Mouse (Mus musculus) intestine, embryonic 15.5 days (tissue): ENCODE measurements around the gene Lrrtm3. TPM values are rescaled to one million over a fixed set of nuclear protein-coding genes. Genes with fewer than 3 reads are reported as not detected.
A peak's percentile ranks its signal among the peaks of the same experiment; 100 is the strongest.

Source experiments
- ATAC-seq: fragments of 200-750 bp; cut with Nextera tagmentation; 2 replicates; pipeline ENCODE4 v1.8.0; 2017; ENCODE audit warnings: moderate TSS enrichment, moderate library complexity
- H3K27ac ChIP-seq: fragments of 300-500 bp; sonication (generic); 2 replicates; pipeline ENCODE4 v1.5.1; 2015; ENCODE audit warnings: mild to moderate bottlenecking, inconsistent platforms
- H3K27me3 ChIP-seq: fragments of 300-500 bp; sonication (generic); replicated peaks from 2 replicates; pipeline ENCODE4 v1.6.1; 2015; ENCODE audit warnings: inconsistent platforms
- H3K36me3 ChIP-seq: fragments of 300-500 bp; sonication (generic); 2 replicates; pipeline ENCODE4 v1.6.1; 2015; ENCODE audit warnings: inconsistent platforms
- H3K4me1 ChIP-seq: fragments of 300-500 bp; sonication (generic); replicated peaks from 2 replicates; pipeline ENCODE4 v1.6.1; 2015; ENCODE audit warnings: inconsistent platforms
- H3K4me2 ChIP-seq: fragments of 300-500 bp; sonication (generic); replicated peaks from 2 replicates; pipeline ENCODE4 v1.6.1; 2015; ENCODE audit warnings: mild to moderate bottlenecking, inconsistent platforms
- H3K4me3 ChIP-seq: fragments of 300-500 bp; sonication (generic); replicated peaks from 2 replicates; pipeline ENCODE4 v1.5.1; 2015; ENCODE audit warnings: inconsistent platforms
- H3K9ac ChIP-seq: fragments of 300-500 bp; sonication (generic); 2 replicates; pipeline ENCODE4 v1.6.1; 2015; ENCODE audit warnings: inconsistent platforms
- H3K9me3 ChIP-seq: fragments of 300-500 bp; sonication (generic); 2 replicates; pipeline ENCODE4 v1.6.1; 2016; ENCODE audit warnings: inconsistent platforms
- WGBS: fragments of 180-500 bp; shearing (Covaris S2); methylation state at CpG from one replicate; pipeline ENCODE4 v1.1.7; 2015; 5-methylcytosine and 5-hydroxymethylcytosine counted together
- polyA plus RNA-seq: library from polyadenylated mRNA; unstranded; fragments of >200 nt; fragmentation: Nextera tagmentation; extraction: Ambion mirVana; gene quantifications from 2 replicates; pipeline ENCODE4 v1.2.1, GENCODE M21; 2015

Gene Lrrtm3
- polyA plus RNA-seq, 1 experiment from 2014 or later, result 4.0 TPM

DNA sequence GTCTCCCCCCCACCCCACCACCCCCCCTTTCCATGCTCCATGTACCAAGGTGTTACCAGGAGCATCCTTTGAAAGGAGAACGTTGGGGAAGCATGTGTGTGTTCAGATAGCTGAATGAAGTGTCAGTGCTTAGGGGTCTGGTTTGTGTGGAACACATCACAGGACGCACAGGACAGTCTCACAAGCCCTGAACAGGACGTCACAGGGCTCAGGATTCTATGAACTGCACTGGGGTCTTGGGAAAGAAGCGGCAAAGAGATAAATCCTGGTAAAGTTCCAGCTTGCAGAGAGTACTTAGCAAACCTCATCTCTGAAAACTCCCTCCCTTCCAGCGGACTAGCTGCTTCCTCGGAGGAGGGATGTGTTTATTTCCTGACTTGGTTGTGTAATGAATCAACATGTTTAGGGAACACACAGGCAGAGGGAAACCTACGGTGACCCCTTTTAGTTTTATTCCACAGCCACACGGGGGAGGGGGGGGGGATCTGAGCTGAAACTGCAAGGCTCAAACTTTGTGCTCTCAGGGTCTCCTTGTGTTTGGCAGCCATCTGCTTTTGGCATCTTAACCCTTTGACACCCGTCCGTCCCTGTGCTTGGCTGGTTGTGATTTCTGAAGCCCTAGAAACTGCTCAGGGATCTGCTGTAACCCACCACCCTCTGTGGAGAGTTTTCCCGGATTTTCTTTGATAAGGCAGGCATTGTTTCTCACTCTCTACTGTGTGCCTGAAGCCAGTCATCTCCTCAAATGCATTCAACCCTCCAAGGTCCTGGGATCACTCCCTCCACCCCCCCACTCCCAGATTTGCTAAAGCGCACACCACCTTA is 3.3 kb downstream of the Lrrtm3 start:
- H3K27me3 ChIP-seq, result peaks cover 9% of the 10 kb centered on the region; the same call in 1 of the 2 replicates
- H3K4me3 ChIP-seq, result peak overlapping the region; percentile 13
- peak overlapping the region; percentile 71 for H3K4me2 ChIP-seq
- peaks cover 3% of the 10 kb centered on the region; the same call in 1 of the 2 replicates for H3K4me1 ChIP-seq
- H3K36me3 ChIP-seq, result no peaks in the 10 kb centered on the region
- H3K9me3 ChIP-seq, result no peaks in the 10 kb centered on the region
- ATAC-seq, result peak; percentile 46; the same call in 1 of the 2 replicates
- 7% methylated on average over 12 of the region's 12 CpGs for WGBS
- H3K27ac ChIP-seq, result 0 out of 2 replicates have a peak overlapping the region, but pooled peaks have one; percentile 1
- H3K9ac ChIP-seq, result no peak overlapping the region

- Histone ChIP-seq H3K4me2 (peak overlapping the region; percentile 71; the same call in 1 of the 2 replicates), H3K4me3 (no peak overlapping the region), H3K27ac (0 out of 2 replicates have a peak overlapping the region, but pooled peaks have one; percentile 1), H3K9me3 (no peaks in the 10 kb centered on the region), H3K27me3 (peaks cover 6% of the 10 kb centered on the region; the same call in 1 of the 2 replicates), H3K4me1 (peaks cover 3% of the 10 kb centered on the region; the same call in 1 of the 2 replicates), H3K9ac (no peak overlapping the region), H3K36me3 (no peaks in the 10 kb centered on the region)
- 50% methylated on average over 16 of the region's 16 CpGs for whole genome bisulfite sequencing
- no peak for ATAC-seq
Measured at GRCm38 (mm10) chr10:64086183-64086566, 3.9 kb downstream of the Lrrtm3 start.

DNA sequence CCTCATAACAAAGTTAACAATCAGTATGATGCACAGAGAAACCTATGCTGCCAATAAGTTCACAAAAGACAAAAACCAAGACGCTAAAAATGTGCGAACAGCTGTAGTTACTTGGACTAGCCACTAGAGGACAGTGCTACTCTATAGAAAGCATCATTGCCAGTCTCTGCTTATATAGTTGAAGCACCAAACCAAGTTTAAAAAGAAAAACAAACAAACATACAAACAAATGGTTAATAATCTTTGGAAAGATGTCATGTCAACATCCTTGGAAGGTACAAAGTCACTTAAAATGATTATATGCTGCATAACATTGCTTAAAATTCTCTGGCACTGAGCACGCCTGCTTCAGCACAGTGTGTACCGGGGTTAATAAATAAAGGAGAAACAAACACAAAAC is 5.6 kb downstream of the Lrrtm3 start:
- Histone ChIP-seq H3K4me1 (0 out of 2 replicates have a peak, but pooled peaks cover 3% of the 10 kb centered on the region), H3K9me3 (no peaks in the 10 kb centered on the region), H3K4me2 (no peak overlapping the region), H3K36me3 (no peaks in the 10 kb centered on the region), H3K27me3 (peaks cover 6% of the 10 kb centered on the region; the same call in 1 of the 2 replicates), H3K27ac (no peak overlapping the region), H3K9ac (no peak overlapping the region), H3K4me3 (no peak overlapping the region)
- ATAC-seq, result no peak
- WGBS, result 38% methylated on average over 4 of the region's 4 CpGs

DNA sequence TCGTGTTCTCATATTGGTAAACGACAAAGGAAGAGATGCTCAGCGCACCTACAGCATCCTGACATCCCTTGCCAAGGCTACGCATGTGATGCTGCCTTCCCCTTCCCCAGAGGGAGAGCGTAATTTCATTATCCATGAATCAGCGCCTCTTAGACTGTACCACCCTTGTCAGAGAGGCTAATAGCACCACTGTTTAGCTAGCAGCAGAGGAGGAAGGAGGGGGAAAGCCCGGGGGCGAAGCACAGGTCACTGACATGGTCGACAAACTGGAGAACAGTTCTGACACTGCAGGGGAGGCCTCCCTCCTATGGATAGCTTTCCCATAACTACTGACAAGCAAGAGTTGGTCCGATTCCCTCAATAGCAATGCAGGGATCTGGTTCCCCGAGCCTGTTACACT is 6.3 kb downstream of the Lrrtm3 start:
- no peaks in the 10 kb centered on the region for H3K9me3 ChIP-seq
- no peak overlapping the region for H3K4me2 ChIP-seq
- H3K36me3 ChIP-seq, result no peaks in the 10 kb centered on the region
- peaks cover 6% of the 10 kb centered on the region; the same call in 1 of the 2 replicates for H3K27me3 ChIP-seq
- H3K9ac ChIP-seq, result no peak overlapping the region
- H3K4me3 ChIP-seq, result no peak overlapping the region
- WGBS, result 57% methylated on average over 11 of the region's 11 CpGs
- no peak for ATAC-seq
- H3K27ac ChIP-seq, result no peak overlapping the region
- H3K4me1 ChIP-seq, result 0 out of 2 replicates have a peak, but pooled peaks cover 3% of the 10 kb centered on the region

GRCm38 (mm10) chr10:64082345-64082744 is 7.7 kb downstream of the Lrrtm3 start:
- no peak overlapping the region for H3K27ac ChIP-seq
- no peaks in the 10 kb centered on the region for H3K36me3 ChIP-seq
- no peaks in the 10 kb centered on the region for H3K9me3 ChIP-seq
- H3K27me3 ChIP-seq, result no peaks in the 10 kb centered on the region
- WGBS, result 61% methylated on average over 3 of the region's 3 CpGs
- H3K9ac ChIP-seq, result no peak overlapping the region
- ATAC-seq, result no peak
- no peak overlapping the region for H3K4me3 ChIP-seq
- H3K4me1 ChIP-seq, result no peaks in the 10 kb centered on the region
- no peak overlapping the region for H3K4me2 ChIP-seq

DNA sequence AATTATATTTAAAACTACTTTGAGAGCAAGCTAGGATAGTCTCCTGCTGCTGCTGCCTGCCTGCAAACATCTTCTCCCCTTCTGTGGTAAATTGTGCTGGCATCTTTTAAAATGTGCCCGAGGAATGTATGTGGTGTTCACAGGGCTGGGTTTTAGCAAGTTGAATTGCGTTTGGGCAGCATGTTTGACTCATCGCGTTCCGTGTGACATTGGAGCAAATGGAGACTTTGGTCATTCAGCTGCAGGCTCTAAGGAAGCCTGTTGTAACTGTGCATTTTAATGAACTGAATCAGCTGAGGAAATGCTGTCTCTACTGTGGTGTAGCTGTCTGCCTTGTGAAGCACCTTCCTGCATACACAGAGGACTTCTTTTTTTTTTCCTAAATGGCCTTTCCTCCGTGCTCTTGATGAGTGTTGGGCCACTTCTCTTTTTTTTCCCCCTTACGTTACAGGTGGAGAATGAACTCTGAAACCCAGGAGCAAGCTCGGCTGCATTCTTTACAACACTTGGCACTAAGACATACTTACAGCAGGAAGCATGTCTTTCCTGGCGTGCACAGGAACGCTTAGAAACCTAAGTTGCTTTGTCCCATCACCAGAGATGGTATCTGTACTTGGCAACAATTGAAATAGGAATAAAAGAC is 13.5 kb downstream of the Lrrtm3 start:
- H3K9me3 ChIP-seq, result no peaks in the 10 kb centered on the region
- H3K4me2 ChIP-seq, result no peak overlapping the region
- H3K4me3 ChIP-seq, result no peak overlapping the region
- ATAC-seq, result no peak
- no peak overlapping the region for H3K27ac ChIP-seq
- no peaks in the 10 kb centered on the region for H3K36me3 ChIP-seq
- H3K27me3 ChIP-seq, result no peaks in the 10 kb centered on the region
- WGBS, result 50% methylated on average over 10 of the region's 10 CpGs
- H3K9ac ChIP-seq, result no peak overlapping the region
- 0 out of 2 replicates have a peak, but pooled peaks cover 3% of the 10 kb centered on the region for H3K4me1 ChIP-seq

- Histone ChIP-seq H3K36me3 (no peaks in the 10 kb centered on the region), H3K27ac (no peak overlapping the region), H3K27me3 (no peaks in the 10 kb centered on the region), H3K4me1 (0 out of 2 replicates have a peak, but pooled peaks cover 3% of the 10 kb centered on the region), H3K4me2 (no peak overlapping the region), H3K9me3 (no peaks in the 10 kb centered on the region), H3K9ac (no peak overlapping the region), H3K4me3 (no peak overlapping the region)
- no peak for ATAC-seq
- WGBS, result 35% methylated on average over 5 of the region's 5 CpGs
Measured at GRCm38 (mm10) chr10:64075944-64076343, 14.1 kb downstream of the Lrrtm3 start.

- WGBS, result 58% methylated on average over 9 of the region's 9 CpGs
- Histone ChIP-seq H3K4me2 (no peak overlapping the region), H3K9me3 (no peaks in the 10 kb centered on the region), H3K27me3 (no peaks in the 10 kb centered on the region), H3K4me1 (no peaks in the 10 kb centered on the region), H3K27ac (no peak overlapping the region), H3K4me3 (no peak overlapping the region), H3K9ac (no peak overlapping the region), H3K36me3 (no peaks in the 10 kb centered on the region)
- ATAC-seq, result no peak
Measured at GRCm38 (mm10) chr10:64063704-64064103, 26.4 kb downstream of the Lrrtm3 start.

- 88% methylated on average over 6 of the region's 6 CpGs for WGBS
Measured at GRCm38 (mm10) chr10:64049946-64050345, 40.1 kb downstream of the Lrrtm3 start.

DNA sequence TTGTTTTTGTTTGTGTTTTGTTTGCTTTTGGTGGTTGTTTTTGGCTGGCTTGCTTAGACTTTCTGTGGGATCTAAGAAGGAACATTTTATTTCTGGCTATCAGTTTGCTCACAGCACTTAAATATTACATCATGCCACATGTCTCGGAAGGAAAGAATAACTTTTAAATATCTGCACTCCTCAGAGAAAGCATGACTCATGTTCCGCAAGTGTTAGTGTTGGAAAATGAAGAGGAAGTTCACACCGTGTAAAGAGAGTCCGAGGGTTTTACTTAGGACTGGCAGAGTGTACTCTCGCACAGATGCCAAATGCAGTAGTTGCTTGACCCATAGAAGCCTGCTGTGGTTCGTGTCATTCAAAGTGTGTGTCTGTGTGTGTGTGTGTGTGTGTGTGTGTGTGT is 40.9 kb downstream of the Lrrtm3 start:
- Histone ChIP-seq H3K27ac (no peak overlapping the region), H3K4me2 (no peak overlapping the region), H3K9ac (no peak overlapping the region), H3K27me3 (no peaks in the 10 kb centered on the region), H3K9me3 (no peaks in the 10 kb centered on the region), H3K4me1 (no peaks in the 10 kb centered on the region), H3K4me3 (no peak overlapping the region), H3K36me3 (no peaks in the 10 kb centered on the region)
- WGBS, result 68% methylated on average over 6 of the region's 6 CpGs
- ATAC-seq, result no peak

More at GRCm38 (mm10) chr10:64049946-64050345, 40.1 kb downstream of the Lrrtm3 start:
- no peaks in the 10 kb centered on the region for H3K27me3 ChIP-seq
- no peaks in the 10 kb centered on the region for H3K36me3 ChIP-seq
- ATAC-seq, result no peak
- H3K4me3 ChIP-seq, result no peak overlapping the region
- H3K4me2 ChIP-seq, result no peak overlapping the region
- H3K27ac ChIP-seq, result no peak overlapping the region
- H3K9me3 ChIP-seq, result no peaks in the 10 kb centered on the region
- H3K9ac ChIP-seq, result no peak overlapping the region
- no peaks in the 10 kb centered on the region for H3K4me1 ChIP-seq

DNA sequence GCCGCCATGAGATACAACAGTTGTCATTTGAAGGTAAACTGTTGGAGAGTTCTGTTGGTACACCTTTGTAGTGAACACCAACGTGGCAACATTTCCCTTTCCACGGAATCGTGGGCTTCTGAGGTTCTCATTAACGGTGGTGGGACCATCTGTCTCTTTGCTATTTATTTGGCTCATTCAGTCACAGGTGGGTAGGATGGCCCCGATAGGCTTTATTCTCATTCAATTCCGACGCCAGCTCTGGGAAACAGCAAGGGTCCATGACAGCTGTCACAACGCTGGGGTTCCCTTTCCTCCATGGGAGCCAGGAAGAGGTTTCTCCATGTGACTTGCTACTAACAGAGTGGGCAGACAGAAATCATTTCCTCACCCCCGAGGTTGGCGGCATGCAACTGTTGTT is 48.2 kb downstream of the Lrrtm3 start:
- no peak overlapping the region for H3K27ac ChIP-seq
- no peak overlapping the region for H3K4me2 ChIP-seq
- no peak overlapping the region for H3K9ac ChIP-seq
- no peak overlapping the region for H3K4me3 ChIP-seq
- no peaks in the 10 kb centered on the region for H3K4me1 ChIP-seq
- no peak for ATAC-seq
- H3K27me3 ChIP-seq, result no peaks in the 10 kb centered on the region
- WGBS, result 78% methylated on average over 11 of the region's 11 CpGs
- no peaks in the 10 kb centered on the region for H3K36me3 ChIP-seq
- H3K9me3 ChIP-seq, result no peaks in the 10 kb centered on the region

GRCm38 (mm10) chr10:64041218-64041617 is 48.9 kb downstream of the Lrrtm3 start:
- H3K9ac ChIP-seq, result no peak overlapping the region
- WGBS, result 70% methylated on average over 7 of the region's 7 CpGs
- ATAC-seq, result no peak
- H3K9me3 ChIP-seq, result no peaks in the 10 kb centered on the region
- no peak overlapping the region for H3K27ac ChIP-seq
- no peak overlapping the region for H3K4me2 ChIP-seq
- no peaks in the 10 kb centered on the region for H3K36me3 ChIP-seq
- no peak overlapping the region for H3K4me3 ChIP-seq
- no peaks in the 10 kb centered on the region for H3K27me3 ChIP-seq
- no peaks in the 10 kb centered on the region for H3K4me1 ChIP-seq
